Mouse (Mus musculus) stomach, postnatal 0 days (tissue): ENCODE results near the gene Sergef.

Experiments
- CTCF ChIP-seq: IDR thresholded peaks from 2 replicates; pipeline ENCODE4 v1.5.1; 2016; ENCODE audit warnings: antibody characterized with exemption, low read depth, mild to moderate bottlenecking, moderate library complexity
- EP300 ChIP-seq: optimal IDR thresholded peaks from 2 replicates; pipeline ENCODE3; 2016; ENCODE audit warnings: antibody characterized with exemption

- 0 out of 2 replicates have a peak, but pooled peaks have one; percentile 7 for TF ChIP-seq CTCF
- TF ChIP-seq EP300: no peak
Measured at GRCm38 (mm10) chr7:46396231-46396927, 243.2 kb downstream of the Sergef start, which contains the start of gene Kcnc1.
